Mouse (Mus musculus) left cerebral cortex, adult 9 months (tissue): Measurements from ENCODE around the gene Krtap3-2.
"Not testable (repeated sequence)": the region's sequence is repeated elsewhere in the genome, so short reads cannot be mapped to it uniquely, and the experiment has no call there.

ENCODE experiments used
- DNase-seq, 2 experiments: peaks; one replicate each; pipeline ENCODE4 v3.0.0; 2022; ENCODE audit warnings: low spot score in 2 of 2

Gene Krtap3-2

GRCm38 (mm10) chr11:99556753-99557152 is at the start of gene Krtap3-2:
Gene Krtap3-2, minus strand, starts transcription at chr11:99556853.
- DNase-seq: no peak

DNA sequence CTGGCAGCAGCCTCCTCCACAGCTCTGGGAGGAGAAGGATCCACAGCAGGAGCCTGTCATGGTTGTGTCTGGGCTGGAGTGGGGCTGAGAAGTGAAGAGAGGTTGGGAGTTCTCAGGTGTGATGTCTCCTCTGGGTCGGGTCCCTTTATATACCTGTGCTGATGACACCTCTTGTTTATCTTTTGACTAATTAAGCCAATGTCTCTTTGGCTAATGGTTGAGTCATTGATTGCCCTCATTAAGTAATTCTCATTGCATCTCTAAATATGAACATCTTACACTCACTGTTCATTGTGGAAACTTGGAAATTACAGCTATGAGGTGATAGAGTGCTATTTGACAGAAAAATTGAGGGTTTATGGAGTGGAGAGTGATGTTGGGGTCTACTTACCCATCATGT is 46.6 kb upstream of the Krtap3-2 start, which contains the start of gene Gm11938:
TSS of gene Gm11938 (minus strand) at position 101 of the 400 bp plus-strand sequence.
- DNase-seq: not testable (repeated sequence)

DNA sequence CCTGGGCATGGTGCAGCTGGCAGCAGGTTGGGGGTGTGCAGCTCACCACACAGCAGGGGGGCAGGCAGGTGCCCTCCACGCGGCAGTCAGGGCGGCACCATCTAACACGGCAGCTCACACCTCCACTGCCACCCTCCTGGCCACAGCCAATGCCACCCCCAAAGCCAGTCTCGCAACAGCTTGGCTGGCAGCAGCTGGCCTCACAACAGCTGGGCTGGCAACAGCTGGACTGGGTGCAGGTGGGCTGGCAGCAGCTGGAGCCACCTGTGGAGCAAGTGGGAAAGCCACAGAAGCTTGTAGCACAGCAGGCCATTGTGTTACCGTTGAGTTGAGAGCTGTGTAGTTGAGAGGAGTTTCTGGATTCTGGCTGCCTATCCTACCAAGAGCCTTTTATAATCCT is 41.1 kb upstream of the Krtap3-2 start, which contains the start of gene Krtap9-3:
TSS of gene Krtap9-3 (minus strand) at position 364 of the 400 bp plus-strand sequence.
- not testable (repeated sequence) for DNase-seq

- no peak for DNase-seq
These were observed 34.3 kb upstream of the Krtap3-2 start, which contains the start of gene Krtap1-3 for GRCm38 (mm10) chr11:99590981-99591380. Gene Krtap1-3, minus strand, starts transcription at chr11:99591339.

GRCm38 (mm10) chr11:99585096-99585495 is 28.4 kb upstream of the Krtap3-2 start:
- peak in 1 of 2 experiments; percentile 6 for DNase-seq

DNA sequence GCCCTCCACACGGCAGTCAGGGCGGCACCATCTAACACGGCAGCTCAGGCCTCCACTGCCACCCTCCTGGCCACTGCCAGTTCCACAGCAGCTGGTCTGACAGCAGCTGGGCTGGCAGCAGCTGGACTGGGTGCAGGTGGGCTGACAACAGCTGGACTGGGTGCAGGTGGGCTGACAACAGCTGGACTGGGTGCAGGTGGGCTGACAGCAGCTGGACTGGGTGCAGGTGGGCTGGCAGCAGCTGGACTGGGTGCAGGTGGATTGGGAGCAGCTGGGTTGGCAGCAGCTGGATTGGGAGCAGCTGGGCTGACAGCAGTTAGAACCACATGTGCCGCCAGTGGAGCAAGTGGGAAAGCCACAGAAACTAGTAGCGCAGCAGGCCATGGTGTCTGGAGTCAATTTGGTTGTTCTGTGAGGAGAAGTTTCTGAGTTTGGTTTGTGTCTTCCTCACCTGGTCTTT is 26.6 kb upstream of the Krtap3-2 start, which contains the start of gene Krtap1-4:
TSS of gene Krtap1-4 (minus strand) at position 410 of the 460 bp plus-strand sequence.
- no peak for DNase-seq

DNA sequence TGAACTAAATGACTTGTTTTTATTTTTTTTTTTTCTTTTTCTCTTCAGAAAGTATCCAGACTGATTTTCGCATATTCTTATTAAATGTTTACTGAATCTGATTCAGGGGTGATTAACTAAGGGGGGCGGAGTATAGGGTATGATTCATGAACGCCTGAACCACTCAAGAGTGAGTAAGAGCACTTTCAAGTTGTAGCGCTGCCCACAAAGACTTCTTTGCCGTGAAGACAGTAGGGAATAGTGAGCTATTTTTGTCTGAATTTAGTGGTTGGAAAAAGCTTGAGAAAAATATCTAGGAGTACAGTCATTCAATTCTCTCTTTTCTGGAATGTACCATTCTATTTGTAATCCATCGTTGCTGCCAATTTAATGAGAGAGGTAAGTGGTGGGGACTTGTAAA is 24.9 kb upstream of the Krtap3-2 start:
- DNase-seq: no peak

GRCm38 (mm10) chr11:99581051-99581450 is 24.4 kb upstream of the Krtap3-2 start:
- no peak for DNase-seq

DNA sequence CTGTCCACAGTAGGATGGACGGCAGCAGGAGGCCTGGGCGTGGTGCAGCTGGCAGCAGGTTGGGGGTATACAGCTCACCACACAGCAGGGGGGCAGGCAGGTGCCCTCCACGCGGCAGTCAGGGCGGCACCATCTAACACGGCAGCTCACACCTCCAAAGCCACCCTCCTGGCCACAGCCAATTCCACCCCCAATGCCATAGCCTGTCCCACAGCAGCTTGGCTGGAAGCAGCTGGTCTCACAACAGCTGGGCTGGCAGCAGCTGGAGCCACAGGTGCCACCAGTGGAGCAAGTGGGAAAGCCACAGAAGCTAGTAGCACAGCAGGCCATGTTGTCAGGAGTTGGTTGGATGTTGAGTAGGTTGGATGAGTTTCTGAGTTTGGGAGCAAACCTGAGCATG is 24.0 kb upstream of the Krtap3-2 start, which contains the start of gene Krtap1-5:
TSS of gene Krtap1-5 (minus strand) at position 381 of the 400 bp plus-strand sequence.
- no peak for DNase-seq

GRCm38 (mm10) chr11:99574106-99574505 is 17.5 kb upstream of the Krtap3-2 start:
- DNase-seq: peak in 1 of 2 experiments; percentile 66

- DNase-seq: peak; percentile 5 to 19
These were observed 16.5 kb upstream of the Krtap3-2 start for GRCm38 (mm10) chr11:99573164-99573563.

GRCm38 (mm10) chr11:99566530-99566929 is 9.9 kb upstream of the Krtap3-2 start, which contains the start of gene Krtap3-1:
Gene Krtap3-1, minus strand, starts transcription at chr11:99566630.
- DNase-seq: no peak

GRCm38 (mm10) chr11:99562580-99562979 is 5.9 kb upstream of the Krtap3-2 start:
- no peak for DNase-seq

- DNase-seq: no peak
These were observed 2.7 kb upstream of the Krtap3-2 start, which contains the start of gene Gm11939 for GRCm38 (mm10) chr11:99559366-99559765. Gene Gm11939, minus strand, starts transcription at chr11:99559466.

DNA sequence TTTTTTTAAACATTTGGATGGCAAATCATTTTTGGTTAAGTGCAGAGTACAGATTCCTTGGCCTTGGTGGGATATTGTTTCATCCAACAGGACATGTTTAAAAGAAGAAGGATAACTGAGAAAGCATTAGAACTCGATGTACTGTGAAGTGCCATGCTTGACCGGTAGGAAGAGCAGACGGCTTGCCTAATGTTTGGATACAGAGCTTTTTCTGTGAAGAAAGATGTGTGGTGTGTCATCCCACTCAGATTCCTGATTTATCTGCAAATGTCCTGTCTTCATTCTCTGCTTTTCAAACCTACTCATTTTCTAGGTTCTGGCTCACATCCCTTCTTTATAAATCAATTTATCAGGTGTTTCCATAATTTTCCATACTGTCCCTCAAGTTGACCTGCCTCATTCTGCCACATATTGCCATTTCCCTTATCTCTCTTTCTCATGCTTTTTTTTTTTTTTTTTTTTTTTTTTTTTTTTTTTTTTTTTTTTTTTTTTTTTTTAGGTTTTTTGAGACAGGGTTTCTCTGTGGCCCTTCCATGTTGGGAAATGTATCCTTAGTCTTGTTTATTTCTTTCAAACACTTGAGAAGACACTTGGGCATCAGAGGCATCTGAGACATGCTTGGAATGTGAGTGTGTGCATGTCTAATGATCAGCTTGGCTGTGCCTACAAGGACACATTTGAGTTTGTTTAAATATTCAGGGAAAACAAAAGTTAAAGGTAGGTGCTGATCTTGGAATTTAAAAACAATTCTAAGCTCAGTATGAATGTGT is 1.5 kb upstream of the Krtap3-2 start:
- DNase-seq: no peak

DNA sequence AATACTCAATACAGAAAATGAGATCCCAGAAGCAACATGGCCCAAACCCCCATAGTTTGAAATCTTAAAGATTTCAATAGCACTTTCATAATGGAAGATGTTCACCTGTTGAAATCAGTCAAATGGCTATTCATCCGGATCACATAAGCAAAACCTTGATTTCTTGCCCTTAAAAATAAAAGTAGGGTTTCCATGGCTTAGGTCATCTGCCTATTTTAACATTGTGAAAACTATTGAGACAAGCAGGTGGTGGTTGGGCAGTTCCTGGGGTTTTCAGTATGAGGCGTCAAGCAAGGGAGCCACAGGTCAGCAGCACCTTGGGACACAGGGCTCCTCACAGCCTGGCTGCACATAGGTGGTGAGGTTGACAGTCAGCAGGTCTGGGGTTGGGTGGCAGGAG is 458 bp downstream of the Krtap3-2 start:
- no peak for DNase-seq

- no peak for DNase-seq
These were observed 5.9 kb downstream of the Krtap3-2 start, which contains the start of gene Krtap3-3 for GRCm38 (mm10) chr11:99550765-99551164. Gene Krtap3-3, minus strand, starts transcription at chr11:99550865.

- DNase-seq: no peak
These were observed 8.8 kb downstream of the Krtap3-2 start for GRCm38 (mm10) chr11:99547892-99548291.

DNA sequence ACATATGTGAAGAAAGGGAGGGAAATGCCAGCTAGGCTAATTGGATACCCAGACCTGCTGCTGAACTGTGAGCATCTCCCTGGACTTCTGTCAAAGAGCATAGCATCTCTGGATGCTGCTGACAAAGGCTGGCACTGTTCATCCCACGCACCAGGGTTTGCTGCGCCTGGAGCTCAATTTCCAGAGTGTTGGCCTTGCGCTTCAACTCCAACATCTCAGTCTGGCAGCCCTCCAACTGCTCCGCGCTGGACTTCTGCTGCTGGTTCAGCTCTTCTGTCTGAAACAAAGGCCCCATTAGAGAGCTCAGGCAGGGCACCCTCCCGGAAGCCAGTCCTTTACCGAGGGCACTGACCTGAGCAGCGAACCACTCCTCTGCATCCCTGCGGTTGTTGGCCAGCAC is 16.9 kb downstream of the Krtap3-2 start:
- DNase-seq: peak; percentile 13 to 58

DNA sequence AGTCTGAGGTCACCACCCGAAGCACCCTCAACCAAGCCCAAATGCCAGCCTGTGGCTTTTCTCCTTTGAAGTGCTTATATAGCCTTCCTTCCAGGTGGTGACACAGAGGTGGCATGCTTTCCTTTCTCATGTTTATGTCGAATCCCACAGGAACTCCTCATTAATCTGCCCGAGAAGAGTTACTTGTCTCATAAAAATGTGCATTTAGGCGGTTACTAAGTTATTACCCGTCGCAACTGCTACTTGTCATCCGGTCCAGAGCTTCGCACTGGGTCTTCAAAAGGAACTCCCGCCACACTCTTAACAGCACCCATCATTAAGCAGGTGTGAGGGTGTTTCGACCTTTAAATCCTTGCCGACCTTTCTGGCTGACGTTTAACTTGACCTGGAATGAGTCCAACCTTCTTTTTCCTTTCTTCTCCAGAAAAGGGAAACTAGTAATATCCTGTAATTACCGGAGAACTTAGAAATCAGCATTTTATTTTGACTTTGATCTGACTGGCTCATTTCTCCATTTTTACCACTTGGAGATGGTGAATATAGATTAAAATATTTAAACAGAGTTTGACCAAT is 35.3 kb downstream of the Krtap3-2 start, which contains the start of gene Krt39:
TSS of gene Krt39 (minus strand) at position 51 of the 573 bp plus-strand sequence.
- no peak for DNase-seq

- no peak for DNase-seq
These were observed 42.6 kb downstream of the Krtap3-2 start for GRCm38 (mm10) chr11:99514098-99514497.
